In genomic region chr14:122230621-122231025, GRCm38 (mm10) we compare ENCODE assay signal across 10 mouse cellular contexts. TPM values are rescaled to one million over a fixed set of nuclear protein-coding genes. Genes with fewer than 3 reads are reported as not detected.
DNase-seq lines count a peak whose midpoint lies in the region; ATAC-seq and TF ChIP-seq lines count a peak whose summit lies in the region.
"Had no signal": no experiment of that assay in that cellular context is flagged by ENCODE, and none has a peak within 500 bp of the region (broad histone marks: within the 10 kb centered on the region; RNA-seq: fewer than 3 reads in every experiment).

No protein-coding gene starts in this region.

- peaks cover 2% of the 10 kb centered on the region; the same call in 1 of the 2 replicates for H3K27me3 ChIP-seq in neural tube, embryonic 11.5 days (ENCODE audit: control insufficient read depth, insufficient read depth, low read length)
- peaks cover 41% of the 10 kb centered on the region for H3K27me3 ChIP-seq in hindbrain, embryonic 15.5 days

- H3K4me3 ChIP-seq in neural tube, embryonic 11.5 days (ENCODE audit: low read depth, low read length): no peak overlapping the region
- H3K4me3 ChIP-seq in cortical plate, adult 2 months (ENCODE audit: insufficient read depth, low read length): no peak overlapping the region
- H3K4me3 ChIP-seq in hindbrain, embryonic 15.5 days: no peak overlapping the region

- no peak for TF ChIP-seq CTCF in cortical plate, adult 2 months (IDR thresholded peaks at IDR 0.05; ENCODE audit: extremely low read depth, insufficient read depth, low read length)

- no peak overlapping the region for H3K27ac ChIP-seq in neural tube, embryonic 11.5 days (ENCODE audit: low read depth, low read length)
- H3K27ac ChIP-seq in cortical plate, adult 2 months (ENCODE audit: insufficient read depth, low read length): 0 out of 2 replicates have a peak overlapping the region, but pooled peaks have one; percentile 15
- peak overlapping the region; percentile 57 for H3K27ac ChIP-seq in hindbrain, embryonic 15.5 days (replicated peaks)

- 0 out of 2 replicates have a peak overlapping the region, but pooled peaks have one; percentile 10 for H3K4me2 ChIP-seq in neural tube, embryonic 11.5 days (ENCODE audit: low read depth)
- peak overlapping the region; percentile 24; the same call in 1 of the 2 replicates for H3K4me2 ChIP-seq in hindbrain, embryonic 15.5 days
- H3K4me2 ChIP-seq: lung, embryonic 14.5 days had no signal

- no peaks in the 10 kb centered on the region for H3K36me3 ChIP-seq in neural tube, embryonic 11.5 days (ENCODE audit: control insufficient read depth, insufficient read depth, low read length)
- H3K36me3 ChIP-seq in hindbrain, embryonic 15.5 days: no peaks in the 10 kb centered on the region

- H3K9ac ChIP-seq in neural tube, embryonic 11.5 days (ENCODE audit: low read length): no peak overlapping the region
- no peak overlapping the region for H3K9ac ChIP-seq in hindbrain, embryonic 15.5 days
- H3K9ac ChIP-seq: lung, embryonic 14.5 days had no signal

- no peak for DNase-seq in neural tube, embryonic 11.5 days (ENCODE audit: low spot score)
- DNase-seq in neural tube, embryonic 10.5 days (ENCODE audit: extremely low spot score, low spot score): no peak
- peak; percentile 77 for DNase-seq in retina, postnatal 1 day
- DNase-seq in thymus, postnatal 4 days: no peak
- DNase-seq: lung, embryonic 14.5 days; thymus, adult 18-20 months had no signal

- 31% methylated on average over 14 of the region's 14 CpGs for WGBS in neural tube, embryonic 11.5 days
- WGBS in hindbrain, embryonic 15.5 days: 23% methylated on average over 14 of the region's 14 CpGs

- H3K9me3 ChIP-seq in neural tube, embryonic 11.5 days (ENCODE audit: control insufficient read depth, low read length): no peaks in the 10 kb centered on the region
- no peaks in the 10 kb centered on the region for H3K9me3 ChIP-seq in hindbrain, embryonic 15.5 days
- H3K9me3 ChIP-seq: G1E had no signal

- H3K4me1 ChIP-seq in neural tube, embryonic 11.5 days (ENCODE audit: control insufficient read depth, insufficient read depth, low read length): peaks cover 25% of the 10 kb centered on the region
- no peaks in the 10 kb centered on the region for H3K4me1 ChIP-seq in cortical plate, adult 2 months (ENCODE audit: control insufficient read depth, insufficient read depth, low read length)
- 0 out of 2 replicates have a peak, but pooled peaks cover 10% of the 10 kb centered on the region for H3K4me1 ChIP-seq in hindbrain, embryonic 15.5 days (replicated peaks)

- no peak for TF ChIP-seq POLR2A in cortical plate, adult 2 months (IDR thresholded peaks at IDR 0.05; ENCODE audit: extremely low read depth, insufficient read depth, low read length)

- ATAC-seq in neural tube, embryonic 11.5 days (ENCODE audit: insufficient read depth, low FRiP score, low TSS enrichment): 0 out of 2 replicates have a peak, but pooled peaks have one; percentile 5
- ATAC-seq in hindbrain, embryonic 15.5 days (ENCODE audit: low FRiP score, low read depth): peak; percentile 75
- ATAC-seq in megakaryocyte progenitor cell, adult 5-6 weeks (replicated peaks; ENCODE audit: poor library complexity): no peak

RNA-seq across cellular contexts. Expression of gene Clybl, which starts 49.1 kb away (rescaled TPM):
- 19.2 and 20.0 TPM in 2 replicates for polyA plus RNA-seq in neural tube, embryonic 11.5 days (2014; fragmentation: Nextera tagmentation; extraction: Ambion mirVana)
- polyA plus RNA-seq in cortical plate, adult 2 months (2012; rRNA removed): 27.4 and 29.0 TPM in 2 replicates
- 16.3 and 17.5 TPM in 2 replicates for polyA plus RNA-seq in hindbrain, embryonic 15.5 days (2015; fragmentation: Nextera tagmentation; extraction: Ambion mirVana)
- 30.4 and 31.5 TPM in 2 replicates for total RNA-seq in megakaryocyte progenitor cell, adult 5-6 weeks (2015)
- total RNA-seq in megakaryocyte progenitor cell, adult 5-6 weeks (2017): 6.8 and 8.5 TPM in 2 replicates
